Mouse (Mus musculus) hindlimb bud, embryonic 11.5 days (tissue): ENCODE results near the gene Tnni3.

ENCODE experiments used
- DNase-seq: peaks from one replicate; pipeline ENCODE4 v3.0.0-alpha.2; 2012; ENCODE audit warnings: low read depth, low spot score; ENCODE audit errors: extremely low spot score

Tnni3 gene

GRCm38 (mm10) chr7:4521231-4522003 is 2.6 kb downstream of the Tnni3 start:
- DNase-seq, result no peak

DNA sequence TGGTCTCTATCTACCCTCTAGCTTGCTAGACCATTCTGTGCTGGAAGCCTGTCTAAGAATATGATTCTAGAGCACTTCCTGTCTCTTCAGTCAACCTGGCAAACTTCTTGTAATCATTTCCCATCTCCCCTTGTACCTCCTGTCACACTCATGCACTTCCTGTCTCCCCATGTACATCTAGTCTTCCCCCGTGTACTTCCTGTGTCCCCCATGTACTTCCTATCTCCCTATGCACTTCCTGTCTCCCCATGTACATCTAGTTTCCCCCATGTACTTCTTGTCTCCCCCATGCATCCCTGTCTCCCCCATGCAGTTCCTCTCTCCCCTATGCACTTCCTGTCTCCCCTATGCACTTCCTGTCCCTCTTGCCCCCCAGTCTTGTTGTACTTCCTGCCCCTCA is 5.5 kb downstream of the Tnni3 start:
- no peak for DNase-seq

DNA sequence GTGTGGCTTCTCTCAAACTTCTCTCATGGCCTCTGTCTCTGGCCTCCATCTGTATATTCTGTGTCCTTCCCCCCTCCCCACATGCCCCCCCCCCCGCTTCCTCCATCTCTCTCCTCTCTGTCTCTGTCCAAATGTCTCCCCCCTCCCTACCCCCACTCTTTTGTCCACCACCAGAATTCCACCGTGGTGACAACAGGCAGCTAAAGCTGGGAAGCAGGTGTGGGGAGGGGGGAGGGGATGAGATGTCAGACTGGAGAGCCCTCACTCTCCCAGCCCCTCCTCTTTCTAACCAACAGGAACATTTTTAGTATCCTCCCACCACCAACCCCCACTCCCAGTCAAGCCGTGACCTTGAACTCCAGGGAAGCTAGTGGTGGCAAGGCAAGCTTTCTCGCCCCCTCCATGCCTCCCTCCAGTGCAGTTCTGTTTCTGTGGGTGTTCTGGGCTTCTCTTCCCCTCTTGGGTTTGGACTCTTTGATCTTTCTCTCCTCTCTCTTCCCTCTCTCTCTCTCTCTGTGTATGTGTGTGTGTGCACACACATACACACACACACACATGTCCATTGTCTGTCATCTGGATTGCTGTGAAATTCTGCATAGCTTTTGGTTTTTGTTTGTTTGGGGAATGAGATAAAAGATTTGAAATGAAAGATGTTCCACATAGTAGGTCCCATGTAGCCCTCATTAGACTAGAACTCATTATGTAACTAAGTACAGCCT is 7.5 kb downstream of the Tnni3 start, which contains the start of gene Tnnt1:
Gene Tnnt1, minus strand, starts transcription at position 51 of the 719 bp plus-strand sequence.
- DNase-seq, result no peak

DNA sequence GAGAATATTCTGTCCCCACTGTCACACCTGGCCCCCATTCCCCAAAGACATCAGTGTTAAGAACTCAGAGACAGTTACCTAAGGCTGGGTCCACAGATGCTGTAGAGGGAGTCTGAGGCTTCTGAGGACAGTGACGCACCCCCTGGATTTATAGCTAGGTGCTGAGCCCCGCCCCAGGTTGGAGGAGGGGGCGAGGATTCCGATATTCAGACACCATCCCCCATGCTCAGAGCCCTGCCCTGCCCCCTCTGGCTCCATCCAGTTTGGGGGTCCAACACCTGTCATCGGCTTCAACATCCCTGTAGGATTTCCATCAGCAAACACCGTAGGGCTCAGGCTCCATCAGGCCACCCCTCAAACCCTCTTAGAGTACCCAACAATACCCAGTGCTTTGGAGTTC is 8.2 kb downstream of the Tnni3 start:
- no peak for DNase-seq

- DNase-seq, result no peak
Measured at GRCm38 (mm10) chr7:4513829-4514712, 10.0 kb downstream of the Tnni3 start.

- DNase-seq, result no peak
Measured at GRCm38 (mm10) chr7:4513236-4513635, 10.8 kb downstream of the Tnni3 start.

DNA sequence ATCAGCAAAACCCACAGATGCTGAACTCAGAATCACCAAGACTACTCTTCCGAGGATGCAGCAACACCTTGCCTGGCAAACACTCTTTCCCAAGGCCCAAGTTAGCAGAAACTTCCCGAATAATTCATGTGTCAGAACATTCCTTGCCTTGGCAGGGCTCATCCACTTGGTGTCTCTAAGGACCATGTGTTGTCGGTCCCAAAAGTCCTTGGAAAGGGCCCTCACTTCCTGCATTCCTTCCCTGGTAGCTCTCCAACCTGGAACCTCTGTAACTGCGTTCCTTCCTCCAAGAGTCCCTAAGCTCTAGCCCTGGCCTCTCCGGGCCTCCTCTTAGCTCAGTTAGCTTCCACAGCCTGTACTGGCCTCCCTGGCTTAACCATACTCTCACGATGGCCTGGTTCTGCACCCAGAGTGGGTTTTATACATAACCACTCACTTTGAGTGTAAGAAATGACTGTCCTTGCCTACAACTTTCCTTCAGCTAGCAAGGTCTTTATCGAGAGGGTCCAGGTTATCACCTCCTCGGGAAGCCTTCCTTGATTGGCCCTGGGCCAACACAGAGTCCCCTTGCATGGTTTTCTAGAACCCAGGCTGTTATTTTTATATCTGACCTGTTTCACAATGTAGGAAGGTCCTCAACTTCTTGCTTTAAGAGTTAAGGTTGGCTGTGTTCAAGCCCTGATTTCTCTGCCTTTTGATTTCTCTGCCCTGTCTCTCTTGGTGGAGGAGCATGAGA is 12.4 kb downstream of the Tnni3 start:
- no peak for DNase-seq

- DNase-seq, result no peak
Measured at GRCm38 (mm10) chr7:4509863-4510608, 14.0 kb downstream of the Tnni3 start.

DNA sequence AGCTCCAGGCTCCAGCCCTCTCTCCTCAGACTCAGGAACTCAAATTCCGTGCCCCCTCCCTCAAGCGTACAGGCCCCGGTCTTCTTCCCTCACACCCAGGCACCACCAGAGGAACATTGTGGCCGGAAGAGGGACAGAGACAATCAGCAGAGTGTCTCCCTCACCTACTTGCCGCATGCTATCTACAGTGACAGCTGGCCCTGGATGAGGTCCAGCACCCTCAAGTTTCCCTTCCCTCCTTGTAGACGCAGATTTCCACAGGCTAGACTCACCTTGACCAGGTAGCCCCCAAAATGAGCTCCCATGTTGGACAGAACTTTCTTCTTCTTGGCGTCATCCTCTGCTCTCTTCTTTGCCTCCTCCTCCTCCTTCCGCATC is 15.3 kb downstream of the Tnni3 start:
- no peak for DNase-seq

DNA sequence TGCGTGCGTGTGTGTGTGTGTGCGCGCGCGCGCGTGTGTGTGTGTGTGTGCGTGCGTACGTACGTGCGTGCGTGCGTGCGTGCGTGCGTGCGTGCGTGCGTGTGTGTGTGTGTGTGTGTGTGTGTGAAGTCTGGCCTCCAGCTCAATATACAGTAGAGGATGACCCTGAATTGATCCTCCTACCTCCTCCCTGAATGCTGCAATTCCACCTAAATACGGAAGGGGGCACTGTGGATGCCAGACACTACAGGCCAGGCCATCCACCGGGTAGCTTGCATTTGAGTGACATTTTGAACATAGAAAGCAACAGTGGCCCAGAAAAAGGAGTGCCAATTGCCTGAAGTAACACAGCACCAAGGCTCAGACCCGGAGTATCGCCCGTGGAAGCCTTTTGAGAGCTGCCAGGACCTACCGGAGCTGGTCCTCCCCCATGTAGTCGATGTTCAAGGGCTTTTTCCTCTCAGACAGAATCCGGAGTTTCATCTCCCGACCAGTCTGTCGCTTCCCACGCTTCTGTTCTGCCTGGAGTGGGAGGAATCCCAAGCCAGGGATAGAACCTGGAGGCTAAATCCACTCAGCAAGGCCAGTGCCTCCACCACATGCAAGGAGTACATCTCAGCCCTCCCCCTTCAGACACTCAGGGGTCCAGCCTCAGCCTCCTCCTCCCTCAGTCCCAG is 15.8 kb downstream of the Tnni3 start:
- DNase-seq, result no peak

- no peak for DNase-seq
Measured at GRCm38 (mm10) chr7:4507220-4507619, 16.8 kb downstream of the Tnni3 start.

GRCm38 (mm10) chr7:4504646-4505435 is 19.2 kb downstream of the Tnni3 start:
- no peak for DNase-seq

- no peak for DNase-seq
Measured at GRCm38 (mm10) chr7:4503858-4504257, 20.2 kb downstream of the Tnni3 start.

DNA sequence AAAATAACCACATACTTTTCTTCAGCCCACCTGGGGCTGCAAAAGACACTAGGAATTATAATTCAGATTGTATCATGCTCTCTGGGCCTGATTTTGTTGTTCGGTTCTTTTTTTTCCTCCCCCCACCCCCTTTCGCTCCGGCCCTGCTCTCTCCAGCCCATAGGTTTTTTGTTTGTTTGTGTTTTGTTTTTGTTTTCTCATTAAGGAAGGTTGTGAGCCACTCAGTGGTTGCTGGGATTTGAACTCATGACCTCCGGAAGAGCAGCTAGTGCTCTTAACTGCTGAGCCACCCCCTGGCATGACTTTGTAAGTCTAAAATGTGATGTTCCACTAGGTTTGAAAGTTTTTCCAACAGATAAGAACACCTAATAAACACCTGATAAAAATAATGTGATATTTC is 20.9 kb downstream of the Tnni3 start:
- no peak for DNase-seq

DNA sequence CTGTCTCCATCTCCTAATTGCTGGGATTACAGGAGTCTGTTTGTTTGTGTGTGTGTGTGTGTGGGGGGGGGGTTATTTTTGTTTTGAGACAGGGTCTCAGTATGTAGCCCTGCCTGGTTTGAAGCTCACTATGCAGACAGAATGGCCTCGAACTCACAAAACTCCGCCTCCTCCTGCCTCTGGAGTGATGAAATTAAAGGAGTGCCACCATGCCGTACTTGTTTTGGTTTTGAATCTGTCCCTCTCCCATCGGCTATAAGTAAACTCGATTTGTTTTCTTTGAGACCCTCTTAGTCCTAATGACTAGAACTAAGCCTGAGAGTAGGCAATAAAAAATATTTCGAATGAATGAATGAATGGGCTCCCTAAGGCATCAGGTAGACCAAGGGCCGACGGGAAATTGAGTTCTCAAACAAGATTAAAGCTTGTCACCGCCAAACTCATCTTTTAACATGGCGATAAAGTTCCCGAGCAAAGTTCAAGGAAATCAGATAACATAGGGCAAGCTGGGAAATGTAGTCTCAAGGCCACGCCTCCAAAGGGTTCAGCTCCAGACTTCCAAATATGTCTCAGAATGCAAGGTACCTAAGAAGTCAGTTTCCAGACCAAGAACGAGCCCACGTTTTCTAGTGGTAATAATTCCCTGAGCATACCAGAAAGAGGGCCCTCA is 21.5 kb downstream of the Tnni3 start:
- no peak for DNase-seq

DNA sequence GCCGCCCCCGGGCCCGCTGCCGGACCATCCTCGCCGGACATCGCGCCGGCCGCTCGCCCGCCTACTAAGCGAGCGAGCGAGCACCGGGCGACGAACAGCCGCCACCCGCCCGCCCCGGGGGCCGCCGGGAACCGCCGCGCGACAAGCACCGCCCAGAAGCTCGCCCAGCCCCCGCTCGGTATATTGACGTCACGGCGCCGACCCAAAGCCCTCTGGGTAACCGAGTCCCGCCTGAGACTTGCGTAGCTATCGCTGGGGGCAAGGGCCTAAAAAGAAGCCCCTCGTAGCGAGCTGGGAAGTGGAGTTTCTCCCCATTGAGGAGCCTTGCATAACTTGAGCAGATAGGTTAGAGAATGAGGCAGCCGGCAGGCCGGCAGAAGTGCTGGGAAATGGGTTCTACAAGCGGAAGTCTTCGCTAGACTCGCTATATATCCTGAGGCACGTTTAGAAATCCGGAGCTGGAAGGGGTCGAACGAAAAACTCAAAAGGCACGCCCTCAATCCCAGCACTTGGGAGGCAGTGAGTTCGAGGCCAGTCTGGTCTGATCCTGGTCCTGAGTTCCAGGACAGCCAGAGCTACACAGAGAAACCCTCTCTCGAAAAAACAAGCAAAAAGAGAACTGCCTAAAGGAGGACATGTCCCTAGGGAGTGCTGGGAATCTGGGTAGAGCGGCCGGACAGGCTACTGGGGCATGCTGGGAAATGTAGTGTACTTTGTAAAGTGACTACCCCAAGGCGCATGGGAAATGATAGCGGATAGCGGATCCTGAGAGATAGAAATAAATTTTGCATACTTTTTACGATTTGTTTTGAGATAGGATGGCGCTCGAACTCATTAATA is 22.3 kb downstream of the Tnni3 start, which contains the start of gene Ppp1r12c:
Gene Ppp1r12c, minus strand, starts transcription at position 123 of the 840 bp plus-strand sequence.
- DNase-seq, result peak; percentile 80

GRCm38 (mm10) chr7:4500892-4501471 is 23.0 kb downstream of the Tnni3 start:
- no peak for DNase-seq
